Mouse (Mus musculus) adrenal gland, postnatal 4 days (tissue): ENCODE data around the gene Hmgcs1. TPM values are rescaled to one million over a fixed set of nuclear protein-coding genes. Genes with fewer than 3 reads are reported as not detected.
A peak's percentile ranks its signal among the peaks of the same experiment; 100 is the strongest.

Experiments
- DNase-seq, 2 experiments: peaks; one replicate each; pipeline ENCODE4 v3.0.0; 2021 to 2022; ENCODE audit warnings: low spot score in 2 of 2, mixed read lengths in 2 of 2
- total RNA-seq, 2 experiments: library from RNA; stranded (reverse); gene quantifications; 2 replicates each; pipeline ENCODE4 v1.2.3; 2021

Gene Hmgcs1
- total RNA-seq, 2 experiments from 2014 or later: 211 to 213 TPM

GRCm38 (mm10) chr13:119743470-119743869, 53.3 kb downstream of the Hmgcs1 start:
- no peak for DNase-seq

GRCm38 (mm10) chr13:119746930-119747329, 56.8 kb downstream of the Hmgcs1 start:
- no peak for DNase-seq

GRCm38 (mm10) chr13:119753859-119754634, 63.9 kb downstream of the Hmgcs1 start:
- no peak for DNase-seq

GRCm38 (mm10) chr13:119754635-119755020, 64.4 kb downstream of the Hmgcs1 start:
- no peak for DNase-seq

- DNase-seq: peak in 1 of 2 experiments; percentile 12
These were observed 65.0 kb downstream of the Hmgcs1 start for GRCm38 (mm10) chr13:119755141-119755547.

GRCm38 (mm10) chr13:119755681-119756471, 65.7 kb downstream of the Hmgcs1 start, which contains the start of gene Nim1k:
TSS of gene Nim1k (minus strand) at chr13:119755882.
- DNase-seq: peak; percentile 46 to 71

GRCm38 (mm10) chr13:119756831-119757230, 66.7 kb downstream of the Hmgcs1 start:
- no peak for DNase-seq

Other genes with a start within 250 kb of the Hmgcs1 start
- 10 to 100 TPM; 42.9 to 43.8 TPM for gene 4833420G17Rik, start 227.6 kb upstream of the Hmgcs1 start, total RNA-seq
- gene Tmem267, start 202.3 kb upstream of the Hmgcs1 start, total RNA-seq: 10 to 100 TPM; 12.1 to 13.2 TPM
- gene 3110070M22Rik, start 202.0 kb upstream of the Hmgcs1 start, total RNA-seq: 1 to 10 TPM; 1.7 to 2.0 TPM
- gene Ccl28, start 66.6 kb upstream of the Hmgcs1 start, total RNA-seq: 1 to 10 TPM in 1 of 2 experiments, under 1 TPM in 1; 0.67 to 1.1 TPM
- 1 to 10 TPM; 3.9 to 4.4 TPM for gene Nim1k, start 65.5 kb downstream of the Hmgcs1 start, total RNA-seq
- 10 to 100 TPM; 39.1 to 41.9 TPM for gene Zfp131, start 100.5 kb downstream of the Hmgcs1 start, total RNA-seq
- not detected for gene AF067063, start 139.8 kb downstream of the Hmgcs1 start, total RNA-seq
- gene D13Ertd608e, start 145.6 kb downstream of the Hmgcs1 start, total RNA-seq: not detected
- gene Tcstv1, start 204.4 kb downstream of the Hmgcs1 start, total RNA-seq: not detected
- gene Gm21761, start 238.9 kb downstream of the Hmgcs1 start, total RNA-seq: not detected